In genomic region chr2:84733579-84734300, GRCm38 (mm10) we compare ENCODE assay signal across 8 mouse cellular contexts. TPM values are rescaled to one million over a fixed set of nuclear protein-coding genes. Genes with fewer than 3 reads are reported as not detected.
A peak's percentile ranks its signal among the peaks of the same experiment; 100 is the strongest.
DNase-seq lines count a peak whose midpoint lies in the region; ATAC-seq and TF ChIP-seq lines count a peak whose summit lies in the region.

Ypel4 (plus strand) TSS chr2:84734058.

- TF ChIP-seq CTCF in lung, embryonic 14.5 days (IDR thresholded peaks at IDR 0.05; ENCODE audit: low read depth), result no peak
- no peak for TF ChIP-seq CTCF in forebrain, postnatal 0 days (IDR thresholded peaks at IDR 0.05; ENCODE audit: low read depth)

- DNase-seq in lung, embryonic 14.5 days, result peak; percentile 46
- DNase-seq in lung, adult 18-20 months, result no peak
- DNase-seq in cerebellum, adult 9-10 months, result peak; percentile 93
- DNase-seq in forebrain, postnatal 0 days, result peak; percentile 82
- DNase-seq in induced T-regulatory cell, adult 2 months (ENCODE audit: low read depth), result peak; percentile 77
- DNase-seq in liver, embryonic 11.5 days (ENCODE audit: low spot score), result peak; percentile 61
- peak; percentile 64 for DNase-seq in natural killer cell, adult 2 months (ENCODE audit: low spot score in 2 of 2)
- peak; percentile 27 to 62 for DNase-seq in urinary bladder, postnatal 4 days (ENCODE audit: low spot score in 2 of 2)

- ATAC-seq in lung, embryonic 14.5 days (ENCODE audit: insufficient read depth), result peak; percentile 15
- ATAC-seq in forebrain, postnatal 0 days, result peak; percentile 93
- ATAC-seq in liver, embryonic 11.5 days (replicated peaks; ENCODE audit: low FRiP score), result peak; percentile 46

- H3K36me3 ChIP-seq in lung, embryonic 14.5 days (ENCODE audit: insufficient read depth), result no peaks in the 10 kb centered on the region
- H3K36me3 ChIP-seq in forebrain, postnatal 0 days (ENCODE audit: insufficient read depth), result no peaks in the 10 kb centered on the region
- no peaks in the 10 kb centered on the region for H3K36me3 ChIP-seq in liver, embryonic 11.5 days (ENCODE audit: control insufficient read depth, insufficient read depth, low read length)

- peaks cover 11% of the 10 kb centered on the region; the same call in 1 of the 2 replicates for H3K4me1 ChIP-seq in lung, embryonic 14.5 days (ENCODE audit: insufficient read depth)
- peaks cover 34% of the 10 kb centered on the region for H3K4me1 ChIP-seq in forebrain, postnatal 0 days (ENCODE audit: insufficient read depth)
- peaks cover 52% of the 10 kb centered on the region for H3K4me1 ChIP-seq in liver, embryonic 11.5 days (replicated peaks; ENCODE audit: control insufficient read depth, insufficient read depth, low read length)

- no peaks in the 10 kb centered on the region for H3K9me3 ChIP-seq in lung, embryonic 14.5 days (ENCODE audit: low read depth, low read length)
- no peaks in the 10 kb centered on the region for H3K9me3 ChIP-seq in forebrain, postnatal 0 days (ENCODE audit: low read length)
- no peaks in the 10 kb centered on the region for H3K9me3 ChIP-seq in liver, embryonic 11.5 days (ENCODE audit: control insufficient read depth, low read length)

- peaks cover 3% of the 10 kb centered on the region; the same call in 1 of the 2 replicates for H3K27me3 ChIP-seq in lung, embryonic 14.5 days (ENCODE audit: insufficient read depth, low read length)
- no peaks in the 10 kb centered on the region for H3K27me3 ChIP-seq in forebrain, postnatal 0 days (ENCODE audit: insufficient read depth, low read length)
- H3K27me3 ChIP-seq in liver, embryonic 11.5 days (replicated peaks; ENCODE audit: control insufficient read depth, insufficient read depth, low read length), result peaks cover 21% of the 10 kb centered on the region

- H3K9ac ChIP-seq in lung, embryonic 14.5 days, result peak within 1 kb of the TSS; percentile 49
- H3K9ac ChIP-seq in forebrain, postnatal 0 days, result peak within 1 kb of the TSS; percentile 65
- peak within 1 kb of the TSS; percentile 69 for H3K9ac ChIP-seq in liver, embryonic 11.5 days (ENCODE audit: low read depth, low read length)

- peak within 1 kb of the TSS; percentile 37 for H3K4me3 ChIP-seq in lung, embryonic 14.5 days (ENCODE audit: low read depth, low read length)
- peak within 1 kb of the TSS; percentile 50 for H3K4me3 ChIP-seq in forebrain, postnatal 0 days (ENCODE audit: low read depth, low read length)
- peak within 1 kb of the TSS; percentile 51 for H3K4me3 ChIP-seq in liver, embryonic 11.5 days (ENCODE audit: low read depth, low read length)

- H3K27ac ChIP-seq in lung, embryonic 14.5 days (ENCODE audit: low read depth), result no peak within 1 kb of the TSS
- H3K27ac ChIP-seq in forebrain, postnatal 0 days (ENCODE audit: low read depth, low read length), result peak within 1 kb of the TSS; percentile 62
- H3K27ac ChIP-seq in liver, embryonic 11.5 days (ENCODE audit: low read depth, low read length), result peak within 1 kb of the TSS; percentile 85

- peak within 1 kb of the TSS; percentile 54 for H3K4me2 ChIP-seq in lung, embryonic 14.5 days
- peak within 1 kb of the TSS; percentile 78 for H3K4me2 ChIP-seq in forebrain, postnatal 0 days (ENCODE audit: low read depth)
- peak within 1 kb of the TSS; percentile 68 for H3K4me2 ChIP-seq in liver, embryonic 11.5 days

- WGBS in lung, embryonic 14.5 days, result 2% methylated on average over 8 of the region's 8 CpGs
- 4% methylated on average over 8 of the region's 8 CpGs for WGBS in forebrain, postnatal 0 days
- 6% methylated on average over 8 of the region's 8 CpGs for WGBS in liver, embryonic 11.5 days

RNA-seq across cellular contexts. Expression of gene Ypel4, which starts in this region (rescaled TPM):
- polyA plus RNA-seq in lung, embryonic 14.5 days (2014; fragmentation: Nextera tagmentation; extraction: Ambion mirVana), result 6.4 and 7.4 TPM in 2 replicates
- total RNA-seq in forebrain, postnatal 0 days (2014; rRNA removed), result 14.8 and 15.0 TPM in 2 replicates
- polyA plus RNA-seq in forebrain, postnatal 0 days (2015; fragmentation: Nextera tagmentation; extraction: Ambion mirVana), result 7.4 and 9.3 TPM in 2 replicates
- polyA plus RNA-seq in liver, embryonic 11.5 days (2014; fragmentation: Nextera tagmentation; extraction: Ambion mirVana), result 11.4 and 14.2 TPM in 2 replicates

Comparison
In these comparisons a context has a peak if more than half of its experiments do, and no peak if none do; other contexts are left out.
1. DNase-seq: peak in lung, embryonic 14.5 days (single experiment), cerebellum, adult 9-10 months (single experiment), forebrain, postnatal 0 days (single experiment), induced T-regulatory cell, adult 2 months (single experiment), liver, embryonic 11.5 days (single experiment), natural killer cell, adult 2 months (2 of 2) and urinary bladder, postnatal 4 days (2 of 2); none in lung, adult 18-20 months (0 of 2).
2. ATAC-seq: peak in every context shown above with its lines; median percentile 93 in forebrain, postnatal 0 days; 46 in liver, embryonic 11.5 days; 15 in lung, embryonic 14.5 days.
3. Peak in every context shown above with its lines, with median percentiles within 50 percentile points of each other: H3K4me2 ChIP-seq, H3K4me3 ChIP-seq and H3K9ac ChIP-seq.